Mouse (Mus musculus) stomach, embryonic 14.5 days (tissue): Measurements from ENCODE around the gene Gm13212. TPM values are rescaled to one million over a fixed set of nuclear protein-coding genes. Genes with fewer than 3 reads are reported as not detected.
"Not testable (repeated sequence)": the region's sequence is repeated elsewhere in the genome, so short reads cannot be mapped to it uniquely, and the experiment has no call there.

ENCODE experiments used
- ATAC-seq: fragments of 200-750 bp; cut with Nextera tagmentation; 2 replicates; pipeline ENCODE4 v1.8.0; 2017; ENCODE audit warnings: low read depth, moderate TSS enrichment; ENCODE audit not compliant: insufficient number of reproducible peaks, insufficient read depth, low FRiP score
- H3K27ac ChIP-seq: fragments of 300-500 bp; sonication (generic); 2 replicates; pipeline ENCODE4 v1.5.1; 2014; ENCODE audit warnings: mild to moderate bottlenecking, low read length, moderate library complexity, mixed read lengths
- H3K27me3 ChIP-seq: fragments of 300-500 bp; sonication (generic); 2 replicates; pipeline ENCODE4 v1.6.1; 2014; ENCODE audit warnings: low read length, control low read depth, mixed read lengths; ENCODE audit not compliant: control insufficient read depth, insufficient read depth
- H3K36me3 ChIP-seq: fragments of 300-500 bp; sonication (generic); 2 replicates; pipeline ENCODE4 v1.6.1; 2014; ENCODE audit warnings: mild to moderate bottlenecking, control low read depth, low read length, moderate library complexity, mixed read lengths; ENCODE audit not compliant: control insufficient read depth, insufficient read depth
- H3K4me1 ChIP-seq: fragments of 300-500 bp; sonication (generic); 2 replicates; pipeline ENCODE4 v1.6.1; 2014; ENCODE audit warnings: low read length, control low read depth, mixed read lengths; ENCODE audit not compliant: control insufficient read depth, insufficient read depth
- H3K4me2 ChIP-seq: fragments of 300-500 bp; sonication (generic); replicated peaks from 2 replicates; pipeline ENCODE4 v1.6.1; 2014; ENCODE audit warnings: low read depth, low read length, control low read depth
- H3K4me3 ChIP-seq: fragments of 300-500 bp; sonication (generic); 2 replicates; pipeline ENCODE4 v1.5.1; 2014; ENCODE audit warnings: low read depth, low read length, control low read depth
- H3K9ac ChIP-seq: fragments of 300-500 bp; sonication (generic); replicated peaks from 2 replicates; pipeline ENCODE4 v1.6.1; 2014; ENCODE audit warnings: low read depth, mild to moderate bottlenecking, control low read depth, low read length, moderate library complexity, mixed read lengths
- H3K9me3 ChIP-seq: fragments of 300-500 bp; sonication (generic); 2 replicates; pipeline ENCODE4 v1.6.1; 2016; ENCODE audit warnings: low read depth, low read length, control low read depth; ENCODE audit not compliant: control insufficient read depth
- WGBS: fragments of 180-500 bp; shearing (Covaris S2); extraction: QIAGEN DNeasy Blood & Tissue Kit; methylation state at CpG from one replicate; pipeline ENCODE4 v1.1.7; 2014; 5-methylcytosine and 5-hydroxymethylcytosine counted together
- polyA plus RNA-seq: library from polyadenylated mRNA; unstranded; fragments of >200 nt; fragmentation: Nextera tagmentation; extraction: Ambion mirVana; gene quantifications from 2 replicates; pipeline ENCODE4 v1.2.1, GENCODE M21; 2014

Gm13212 gene
- polyA plus RNA-seq = 3.4 and 4.1 TPM in 2 replicates

DNA sequence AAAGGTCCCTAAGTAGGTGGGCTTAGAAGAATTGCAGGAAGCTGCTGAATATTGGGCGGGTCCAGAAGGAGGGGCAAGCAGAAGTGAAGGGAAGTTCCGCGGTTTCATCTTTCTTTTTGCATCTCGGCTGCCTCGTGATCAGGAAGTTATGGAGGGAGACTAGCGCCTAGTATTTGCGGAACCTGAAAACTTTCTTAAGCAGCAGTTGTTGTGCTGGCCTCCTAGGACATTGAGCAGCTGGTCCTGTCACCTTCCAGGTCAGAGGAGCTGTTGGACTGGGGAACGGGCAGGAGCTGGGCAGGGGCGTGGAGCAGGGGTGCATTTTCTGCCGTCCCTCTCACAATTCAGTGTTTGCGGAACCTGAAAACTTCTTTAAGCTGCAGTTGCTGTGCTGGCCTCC lies at the start of gene Gm13212:
Gene Gm13212, plus strand, starts transcription at position 89 of the 400 bp plus-strand sequence.
- H3K9ac ChIP-seq, H3K4me1 ChIP-seq, H3K27ac ChIP-seq, H3K27me3 ChIP-seq, H3K36me3 ChIP-seq, H3K9me3 ChIP-seq: not testable (repeated sequence)
- peak within 1 kb of the TSS; percentile 22 for H3K4me3 ChIP-seq
- 12% methylated on average over 11 of the region's 11 CpGs for WGBS
- 0 out of 2 replicates have a peak within 1 kb of the TSS, but pooled peaks have one; percentile 14 for H3K4me2 ChIP-seq
- peak; percentile 46; the same call in 1 of the 2 replicates for ATAC-seq

DNA sequence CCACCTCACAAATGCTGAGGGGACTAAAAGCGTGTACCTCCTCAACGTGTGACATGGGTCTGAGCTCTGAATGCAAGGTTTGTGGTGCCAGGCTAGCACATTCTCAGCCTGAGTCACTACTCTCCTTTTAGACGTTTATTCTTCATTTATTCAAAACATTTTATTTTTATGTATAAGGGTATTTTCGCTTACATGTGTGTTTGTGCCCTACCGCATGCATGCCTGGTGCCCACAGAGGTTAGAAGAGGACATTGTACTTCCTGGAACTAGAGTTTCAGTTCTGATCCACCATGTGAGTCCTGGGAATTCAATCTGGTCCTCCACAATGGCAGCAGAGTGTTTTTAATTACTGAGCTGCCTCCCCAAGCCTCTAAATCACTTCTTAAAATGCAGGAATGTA lies 41.1 kb upstream of the Gm13212 start:
- not testable (repeated sequence) for H3K9ac ChIP-seq, H3K4me1 ChIP-seq, H3K4me2 ChIP-seq, H3K27ac ChIP-seq, H3K36me3 ChIP-seq, ATAC-seq, H3K9me3 ChIP-seq, H3K27me3 ChIP-seq, H3K4me3 ChIP-seq
- WGBS = 82% methylated on average over 5 of the region's 5 CpGs

DNA sequence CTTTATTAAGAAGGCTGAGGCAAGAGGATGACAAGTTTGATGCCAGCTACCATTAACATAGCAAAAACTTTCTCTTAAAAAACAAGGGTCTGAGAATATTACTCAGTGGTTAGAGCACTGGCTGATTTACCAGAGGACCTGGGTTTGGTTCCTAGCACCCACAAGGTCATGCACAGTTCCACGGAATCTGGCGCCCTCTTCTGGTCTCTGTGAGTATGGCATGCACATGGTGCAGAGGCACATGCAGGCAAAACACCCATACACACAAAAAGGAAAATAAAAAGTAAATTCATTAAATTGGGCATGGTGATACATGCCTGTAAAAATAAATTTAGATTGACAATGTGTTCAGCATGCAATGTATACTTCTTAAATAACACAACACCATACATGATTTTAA lies 39.9 kb upstream of the Gm13212 start:
- WGBS = 17% methylated on average over 2 of the region's 2 CpGs
- H3K4me1 ChIP-seq, H3K27ac ChIP-seq, H3K9me3 ChIP-seq, H3K9ac ChIP-seq, ATAC-seq, H3K4me2 ChIP-seq, H3K27me3 ChIP-seq, H3K36me3 ChIP-seq, H3K4me3 ChIP-seq: not testable (repeated sequence)

DNA sequence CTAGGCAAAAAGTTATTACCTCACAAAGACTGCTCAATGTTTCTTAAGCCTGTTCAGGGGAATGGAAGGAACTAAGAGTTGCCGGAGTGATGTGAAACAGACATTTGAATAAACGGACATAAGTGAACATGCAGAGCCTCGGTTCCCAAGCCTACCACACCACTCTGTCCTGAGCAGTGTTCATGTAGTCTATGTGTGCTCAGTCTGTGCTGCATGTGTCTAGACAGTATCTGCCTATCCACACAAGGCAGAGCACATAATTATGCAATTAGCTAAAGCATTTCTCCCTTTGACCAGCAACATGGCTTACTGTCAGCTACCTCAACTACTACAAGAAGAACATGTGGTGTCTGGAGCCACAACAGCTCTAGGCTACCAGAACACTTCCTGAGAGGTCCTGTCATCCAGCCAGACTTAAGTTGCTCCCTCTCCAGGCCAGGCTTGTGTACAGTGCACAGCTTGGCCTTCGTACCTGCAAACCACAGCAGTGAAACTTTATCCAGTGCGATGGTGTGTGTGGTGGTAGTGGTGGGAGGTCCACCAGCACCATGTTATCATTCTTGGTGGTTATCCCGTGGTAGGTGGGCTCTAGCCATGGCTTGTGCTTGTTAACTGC lies 39.1 kb upstream of the Gm13212 start:
- H3K27me3 ChIP-seq, H3K9ac ChIP-seq, H3K36me3 ChIP-seq, ATAC-seq, H3K9me3 ChIP-seq, H3K4me2 ChIP-seq, H3K27ac ChIP-seq, H3K4me1 ChIP-seq, H3K4me3 ChIP-seq: not testable (repeated sequence)
- 75% methylated on average over 6 of the region's 6 CpGs for WGBS

DNA sequence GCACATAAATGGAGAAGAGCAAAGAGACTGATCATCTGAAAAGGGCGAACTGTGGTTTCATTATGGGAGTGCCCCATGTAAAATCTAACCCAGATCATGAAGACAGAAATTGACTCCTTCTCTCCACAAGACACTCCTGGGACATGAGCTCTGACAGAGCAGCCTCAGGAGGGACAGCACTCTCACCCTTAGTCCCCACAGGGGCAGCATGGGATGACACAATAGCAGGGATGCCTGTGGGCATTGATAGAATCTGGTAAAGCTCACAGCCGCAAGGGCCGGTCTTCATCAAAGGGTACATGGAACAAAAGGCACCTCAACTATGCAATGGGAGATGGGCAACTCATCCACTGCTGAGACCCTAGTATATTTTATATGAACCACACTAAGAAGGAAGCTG lies 38.5 kb upstream of the Gm13212 start:
- not testable (repeated sequence) for H3K9ac ChIP-seq, H3K36me3 ChIP-seq, H3K4me3 ChIP-seq, H3K4me2 ChIP-seq, H3K9me3 ChIP-seq, H3K4me1 ChIP-seq, H3K27me3 ChIP-seq, H3K27ac ChIP-seq, ATAC-seq
- WGBS = 90% methylated on average over 3 of the region's 3 CpGs

DNA sequence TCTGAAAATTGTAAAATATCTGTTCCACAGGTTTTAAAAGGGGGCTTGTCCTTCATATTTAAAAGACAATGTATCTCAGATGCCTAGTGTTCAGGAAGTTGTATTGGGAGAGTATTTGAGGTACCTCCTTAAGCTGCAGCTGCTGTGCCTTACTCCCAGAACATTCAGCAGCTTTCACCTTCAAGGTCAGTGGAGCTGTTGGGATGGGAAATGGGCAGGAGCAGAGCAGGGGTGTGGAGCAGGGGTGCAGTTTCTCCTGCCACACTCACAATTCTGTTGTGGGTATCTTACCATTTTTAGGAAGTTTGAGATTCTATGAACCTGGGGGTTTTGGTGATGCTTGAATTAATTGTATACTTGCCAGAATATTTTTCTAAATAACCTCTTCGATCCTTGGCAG lies 28.3 kb upstream of the Gm13212 start:
- Histone ChIP-seq H3K9me3 (peaks cover 5% of the 10 kb centered on the region), H3K27ac (no peak overlapping the region), H3K9ac (no peak overlapping the region), H3K4me1 (no peaks in the 10 kb centered on the region), H3K27me3 (no peaks in the 10 kb centered on the region), H3K36me3 (no peaks in the 10 kb centered on the region), H3K4me2 (no peak overlapping the region), H3K4me3 (no peak overlapping the region)
- ATAC-seq = no peak
- 69% methylated on average over 1 of the region's 1 CpGs for WGBS

DNA sequence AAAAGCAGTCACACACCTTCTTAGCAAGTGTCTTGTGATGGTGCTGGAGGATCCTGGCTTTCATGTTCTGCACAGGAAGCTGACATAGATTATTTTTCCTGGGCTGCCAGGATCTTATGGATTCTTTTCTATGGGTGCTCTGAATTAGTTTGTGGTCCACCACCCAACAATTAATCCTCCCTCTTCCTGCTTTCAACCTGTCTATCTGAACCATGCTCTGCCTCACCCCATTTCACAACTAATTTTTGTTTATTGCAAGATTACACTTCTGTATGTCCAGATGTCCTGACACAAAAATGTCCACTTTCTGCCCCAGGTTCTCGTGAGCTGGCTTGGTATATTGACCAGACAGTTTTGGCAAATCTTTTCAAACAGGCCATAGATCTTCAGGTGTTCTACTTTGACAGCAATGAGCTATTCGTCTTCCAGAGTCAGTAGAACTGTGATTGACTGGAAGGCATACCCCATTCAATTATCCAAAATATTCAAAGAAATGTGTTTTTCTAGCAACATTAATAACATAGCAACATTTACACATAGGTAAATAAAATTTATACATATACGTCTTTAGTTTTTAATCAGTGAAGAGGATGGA lies 25.4 kb upstream of the Gm13212 start:
- 43% methylated on average over 3 of the region's 3 CpGs for WGBS
- no peaks in the 10 kb centered on the region for H3K4me1 ChIP-seq
- H3K4me2 ChIP-seq = no peak overlapping the region
- no peak overlapping the region for H3K9ac ChIP-seq
- H3K27ac ChIP-seq = no peak overlapping the region
- H3K36me3 ChIP-seq = no peaks in the 10 kb centered on the region
- ATAC-seq = no peak
- H3K4me3 ChIP-seq = no peak overlapping the region
- peaks cover 4% of the 10 kb centered on the region for H3K9me3 ChIP-seq
- no peaks in the 10 kb centered on the region for H3K27me3 ChIP-seq

DNA sequence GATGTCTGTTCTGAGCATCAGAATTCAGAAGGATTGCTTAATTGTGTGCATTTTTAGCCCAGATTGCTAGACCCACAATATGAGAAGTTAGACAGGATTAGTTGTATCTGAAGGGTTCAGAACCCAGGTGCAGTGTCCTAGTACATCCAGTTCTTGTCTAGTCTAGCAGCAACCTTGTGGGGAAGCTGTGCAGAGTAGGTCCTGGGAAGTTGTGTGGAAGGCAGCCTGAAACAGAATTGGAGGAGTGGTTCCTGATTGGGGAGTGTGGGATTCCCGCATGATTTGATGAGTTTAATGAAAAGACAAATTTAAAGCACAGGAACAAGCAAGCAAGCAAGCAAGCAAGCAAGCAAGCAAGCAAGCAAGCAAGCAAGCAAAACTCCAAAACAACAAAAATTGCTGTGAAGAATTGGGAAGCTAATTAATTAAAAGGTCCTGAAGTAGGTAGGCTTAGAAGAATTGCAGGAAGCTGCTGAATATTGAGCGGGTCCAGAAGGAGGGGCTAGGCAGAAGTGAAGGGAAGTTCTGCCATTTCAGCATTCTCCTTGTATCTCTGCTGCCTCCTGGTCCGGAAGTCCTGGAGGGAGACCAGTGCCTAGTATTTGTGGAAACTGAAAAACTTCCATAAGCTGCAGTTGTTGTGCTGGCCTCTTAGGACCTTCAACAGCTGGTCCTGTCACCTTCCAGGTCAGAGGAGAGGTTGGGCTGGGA lies 20.7 kb upstream of the Gm13212 start:
- Histone ChIP-seq H3K9ac (no peak overlapping the region), H3K4me1 (no peaks in the 10 kb centered on the region), H3K27ac (no peak overlapping the region), H3K27me3 (no peaks in the 10 kb centered on the region), H3K36me3 (no peaks in the 10 kb centered on the region), H3K4me3 (no peak overlapping the region), H3K9me3 (peaks cover 6% of the 10 kb centered on the region), H3K4me2 (no peak overlapping the region)
- 69% methylated on average over 3 of the region's 3 CpGs for WGBS
- no peak for ATAC-seq
